Comparison of ENCODE assay signal across 19 mouse cellular contexts in genomic region chr16:93017025-93017424, GRCm38 (mm10).
"Had no signal": no experiment of that assay in that cellular context is flagged by ENCODE, and none has a peak within 500 bp of the region (broad histone marks: within the 10 kb centered on the region; RNA-seq: fewer than 3 reads in every experiment).

No protein-coding gene starts in this region.

- H3K9me3 ChIP-seq: kidney, embryonic 15.5 days; limb, embryonic 12.5 days; limb, embryonic 15.5 days; megakaryocyte, embryonic 14.5 days; midbrain, embryonic 10.5 days; midbrain, embryonic 13.5 days; stomach, embryonic 15.5 days had no signal

- H3K4me2 ChIP-seq: kidney, embryonic 15.5 days; limb, embryonic 12.5 days; limb, embryonic 15.5 days; liver, embryonic 11.5 days; lung, embryonic 14.5 days; midbrain, embryonic 13.5 days; stomach, embryonic 15.5 days had no signal

- DNase-seq: kidney, adult 8-10 months; kidney, postnatal 10 days; kidney, postnatal 36 days; left cerebral cortex, postnatal 4 days; liver, postnatal 0 days; lung, embryonic 14.5 days; thymus, postnatal 25 days had no signal

- H3K4me1 ChIP-seq: midbrain, embryonic 10.5 days; midbrain, embryonic 13.5 days; stomach, embryonic 15.5 days had no signal

- H3K36me3 ChIP-seq: kidney, embryonic 15.5 days; limb, embryonic 12.5 days; limb, embryonic 15.5 days; midbrain, embryonic 10.5 days; midbrain, embryonic 13.5 days; stomach, embryonic 15.5 days had no signal

- H3K4me3 ChIP-seq: kidney, embryonic 15.5 days; limb, embryonic 12.5 days; limb, embryonic 15.5 days; megakaryocyte, embryonic 14.5 days; midbrain, embryonic 10.5 days; midbrain, embryonic 13.5 days; myocyte; stomach, embryonic 15.5 days had no signal

- H3K9ac ChIP-seq: kidney, embryonic 15.5 days; limb, embryonic 12.5 days; limb, embryonic 15.5 days; liver, embryonic 14.5 days; liver, postnatal 0 days; lung, embryonic 14.5 days; midbrain, embryonic 13.5 days; stomach, embryonic 15.5 days had no signal

- H3K27me3 ChIP-seq: midbrain, embryonic 13.5 days had no signal

- ATAC-seq: liver, postnatal 0 days; lung, postnatal 0 days; midbrain, embryonic 13.5 days; midbrain, embryonic 16.5 days had no signal

- H3K27ac ChIP-seq: kidney, embryonic 15.5 days; limb, embryonic 12.5 days; limb, embryonic 15.5 days; liver, embryonic 14.5 days; midbrain, embryonic 10.5 days; midbrain, embryonic 13.5 days; stomach, embryonic 15.5 days had no signal
